Mouse (Mus musculus) G1E (cell line): ENCODE data around the gene Golga4.

Experiments used
- CTCF ChIP-seq: IDR thresholded peaks from 2 replicates; pipeline ENCODE4 v1.5.1; 2012; ENCODE audit warnings: low read depth, low read length, inconsistent platforms, mixed read lengths
- GATA1 ChIP-seq: IDR thresholded peaks from 2 replicates; pipeline ENCODE4 v1.6.1; 2012; ENCODE audit warnings: borderline replicate concordance, low read length, inconsistent platforms, mixed read lengths
- GATA2 ChIP-seq: IDR thresholded peaks from 2 replicates; pipeline ENCODE4 v1.6.1; 2012; ENCODE audit warnings: low read depth, low read length, inconsistent platforms, borderline replicate concordance

- TF ChIP-seq CTCF, result no peak
- no peak for TF ChIP-seq GATA1
- TF ChIP-seq GATA2, result no peak
Observed at GRCm38 (mm10) chr9:118541851-118542250, 35.8 kb downstream of the Golga4 start.
